19 mouse cellular contexts compared by ENCODE assay signal in the genomic region with DNA sequence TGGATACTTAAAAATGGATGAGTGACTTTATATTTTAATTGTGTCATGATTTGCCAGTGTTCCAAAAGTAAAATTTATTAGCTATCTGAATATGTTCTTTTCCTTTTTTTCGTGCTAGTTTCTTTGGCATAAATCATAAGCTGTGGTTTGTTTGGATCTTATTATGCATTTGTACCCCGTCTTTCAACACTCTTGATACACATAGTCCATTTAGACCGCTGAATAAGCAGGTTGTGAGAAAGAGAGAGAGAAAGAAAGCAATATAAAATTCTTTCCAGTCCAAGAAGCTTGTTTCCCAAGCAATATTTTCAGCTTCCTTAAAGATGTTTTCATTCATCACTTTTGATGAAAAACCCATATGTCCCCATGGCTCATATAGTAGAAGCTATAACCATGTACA.
DNase-seq lines count a peak whose midpoint lies in the region; ATAC-seq lines count a peak whose summit lies in the region.
"Had no signal": no experiment of that assay in that cellular context is flagged by ENCODE, and none has a peak within 500 bp of the region (broad histone marks: within the 10 kb centered on the region; RNA-seq: fewer than 3 reads in every experiment).

No protein-coding gene starts in this region.

- H3K36me3 ChIP-seq in limb, embryonic 11.5 days (ENCODE audit: control insufficient read depth, insufficient read depth, low read length): no peaks in the 10 kb centered on the region
- H3K36me3 ChIP-seq in limb, embryonic 10.5 days: no peaks in the 10 kb centered on the region
- H3K36me3 ChIP-seq: G1E had no signal

- no peak overlapping the region for H3K4me3 ChIP-seq in limb, embryonic 11.5 days (ENCODE audit: low read depth, low read length)
- H3K4me3 ChIP-seq in limb, embryonic 10.5 days: no peak overlapping the region

- no peaks in the 10 kb centered on the region for H3K4me1 ChIP-seq in limb, embryonic 11.5 days (ENCODE audit: control insufficient read depth, insufficient read depth, low read length)
- no peaks in the 10 kb centered on the region for H3K4me1 ChIP-seq in limb, embryonic 10.5 days

- H3K9ac ChIP-seq in limb, embryonic 11.5 days (ENCODE audit: low read length): no peak overlapping the region

- no peaks in the 10 kb centered on the region for H3K27me3 ChIP-seq in limb, embryonic 11.5 days (ENCODE audit: control insufficient read depth, insufficient read depth, low read length)
- H3K27me3 ChIP-seq in limb, embryonic 10.5 days (ENCODE audit: low read depth, poor library complexity, severe bottlenecking): no peaks in the 10 kb centered on the region
- H3K27me3 ChIP-seq: CH12.LX, Patski had no signal

- no peak overlapping the region for H3K4me2 ChIP-seq in limb, embryonic 11.5 days (ENCODE audit: low read depth, severe bottlenecking)

- H3K27ac ChIP-seq in limb, embryonic 11.5 days (replicated peaks; ENCODE audit: low read depth, low read length): no peak overlapping the region
- no peak overlapping the region for H3K27ac ChIP-seq in limb, embryonic 10.5 days

- ATAC-seq in limb, embryonic 11.5 days (ENCODE audit: insufficient number of reproducible peaks, low FRiP score, low TSS enrichment, low read depth): peak; percentile 62; the same call in 1 of the 2 replicates
- ATAC-seq: activated CD4-positive, CD25-positive, alpha-beta regulatory T cell, adult 4 months; CD4-positive, CD25-positive, alpha-beta regulatory T cell, adult 4 months; Patski had no signal

- 61% methylated on average over 3 of the region's 3 CpGs for WGBS in limb, embryonic 11.5 days
- 82% methylated on average over 3 of the region's 3 CpGs for WGBS in limb, embryonic 10.5 days

- no peak for DNase-seq in limb, embryonic 11.5 days (ENCODE audit: low spot score)
- DNase-seq in limb, embryonic 10.5 days (ENCODE audit: low spot score): no peak
- peak; percentile 68 for DNase-seq in forelimb bud, embryonic 11.5 days (ENCODE audit: low read depth, low spot score)
- no peak for DNase-seq in adrenal gland, postnatal 36 days
- DNase-seq: adrenal gland, adult 2 months; adrenal gland, adult 8-10 months; adrenal gland, postnatal 10 days; adrenal gland, postnatal 14 days; adrenal gland, postnatal 25 days; B cell, adult 2 months; cerebellum, adult 11 months; cerebellum, adult 11-12 months; cerebellum, adult 18-20 months; cerebellum, adult 2 months had no signal

- H3K9me3 ChIP-seq in limb, embryonic 11.5 days (ENCODE audit: control insufficient read depth, low read length): no peaks in the 10 kb centered on the region
- H3K9me3 ChIP-seq in limb, embryonic 10.5 days (replicated peaks): no peaks in the 10 kb centered on the region
- H3K9me3 ChIP-seq: G1E had no signal
